Mouse (Mus musculus) G1E-ER4 (cell line): Measurements from ENCODE around the gene Camkv. TPM values are rescaled to one million over a fixed set of nuclear protein-coding genes. Genes with fewer than 3 reads are reported as not detected.

Experiments used
- GATA1 ChIP-seq: IDR thresholded peaks from one replicate; pipeline ENCODE4 v1.8.0; 2012; ENCODE audit warnings: low read length, inconsistent platforms
- polyA plus RNA-seq: library from polyadenylated mRNA; stranded (reverse); fragments of >175 nt; gene quantifications from 2 replicates; pipeline ENCODE4 v1.2.3, GENCODE M21; 2012

Gene Camkv
- polyA plus RNA-seq, 1 experiment, result not detected

- no peak for TF ChIP-seq GATA1
These were observed 20.6 kb upstream of the Camkv start for GRCm38 (mm10) chr9:107914764-107915420.

- TF ChIP-seq GATA1, result no peak
These were observed 17.4 kb upstream of the Camkv start for GRCm38 (mm10) chr9:107917895-107918608.

GRCm38 (mm10) chr9:107918884-107919283, 16.6 kb upstream of the Camkv start:
- no peak for TF ChIP-seq GATA1

- TF ChIP-seq GATA1, result no peak
These were observed 16.0 kb upstream of the Camkv start for GRCm38 (mm10) chr9:107919441-107919840.

- TF ChIP-seq GATA1, result no peak
These were observed 12.5 kb upstream of the Camkv start for GRCm38 (mm10) chr9:107923021-107923420.

GRCm38 (mm10) chr9:107923956-107924355, 11.5 kb upstream of the Camkv start:
- no peak for TF ChIP-seq GATA1

GRCm38 (mm10) chr9:107925251-107925650, 10.2 kb upstream of the Camkv start:
- TF ChIP-seq GATA1, result no peak

GRCm38 (mm10) chr9:107926920-107927420, 8.5 kb upstream of the Camkv start:
- TF ChIP-seq GATA1, result no peak

GRCm38 (mm10) chr9:107927749-107928148, 7.7 kb upstream of the Camkv start:
- TF ChIP-seq GATA1, result no peak

- no peak for TF ChIP-seq GATA1
These were observed 7.3 kb upstream of the Camkv start, which contains the start of gene Actl11 for GRCm38 (mm10) chr9:107928169-107928568. Gene Actl11 (plus strand): TSS chr9:107928469.

- TF ChIP-seq GATA1, result no peak
These were observed 3.3 kb upstream of the Camkv start for GRCm38 (mm10) chr9:107932221-107932620.

GRCm38 (mm10) chr9:107934146-107934545, 1.3 kb upstream of the Camkv start:
- no peak for TF ChIP-seq GATA1

- TF ChIP-seq GATA1, result no peak
These were observed 328 bp downstream of the Camkv start for GRCm38 (mm10) chr9:107935790-107936214.

- no peak for TF ChIP-seq GATA1
These were observed 845 bp downstream of the Camkv start for GRCm38 (mm10) chr9:107936215-107936822.

- no peak for TF ChIP-seq GATA1
These were observed 1.4 kb downstream of the Camkv start for GRCm38 (mm10) chr9:107936831-107937230.

GRCm38 (mm10) chr9:107947241-107948194, 12.0 kb downstream of the Camkv start:
- no peak for TF ChIP-seq GATA1
